Mouse (Mus musculus) olfactory bulb, adult 2 months (tissue): ENCODE results near the gene E130114P18Rik. TPM values are rescaled to one million over a fixed set of nuclear protein-coding genes. Genes with fewer than 3 reads are reported as not detected.

Experiments used
- H3K27ac ChIP-seq: fragments of 200-500 bp; 2 replicates; pipeline ENCODE4 v1.5.1; 2012; ENCODE audit warnings: low read depth, low read length; ENCODE audit not compliant: insufficient read depth
- H3K4me1 ChIP-seq: fragments of 200-500 bp; 2 replicates; pipeline ENCODE4 v1.6.1; 2012; ENCODE audit warnings: low read length; ENCODE audit not compliant: control insufficient read depth, insufficient read depth
- H3K4me3 ChIP-seq: fragments of 200-500 bp; 2 replicates; pipeline ENCODE4 v1.5.1; 2012; ENCODE audit warnings: mild to moderate bottlenecking, low read depth, low read length, moderate library complexity; ENCODE audit not compliant: insufficient read depth
- CTCF ChIP-seq: fragments of 200-500 bp; IDR thresholded peaks from 2 replicates; pipeline ENCODE4 v1.5.1; 2012; ENCODE audit warnings: low read depth, mild to moderate bottlenecking, low read length, moderate library complexity; ENCODE audit not compliant: insufficient read depth
- POLR2A ChIP-seq: fragments of 200-500 bp; IDR thresholded peaks from 2 replicates; pipeline ENCODE4 v1.6.1; 2012; ENCODE audit warnings: mild to moderate bottlenecking, low read depth, low read length, moderate library complexity; ENCODE audit not compliant: insufficient read depth
- WGBS: fragments of 180-500 bp; shearing (Covaris S2); methylation state at CpG from one replicate; pipeline ENCODE4 v1.1.7; 2018; 5-methylcytosine and 5-hydroxymethylcytosine counted together
- polyA plus RNA-seq: library from polyadenylated mRNA; stranded (reverse); fragments of >200 nt; gene quantifications from 2 replicates; pipeline ENCODE4 v1.2.4, GENCODE M21; 2012; ENCODE audit warnings: low replicate concordance; ENCODE audit not compliant: missing spikeins, insufficient read depth, insufficient read length

The E130114P18Rik gene
- polyA plus RNA-seq, 1 experiment, result not detected

GRCm38 (mm10) chr4:97817741-97818140 is 39.9 kb upstream of the E130114P18Rik start:
- WGBS, result 58% methylated on average over 1 of the region's 1 CpGs
- H3K4me1 ChIP-seq, result no peaks in the 10 kb centered on the region
- H3K4me3 ChIP-seq, result no peak overlapping the region
- H3K27ac ChIP-seq, result no peak overlapping the region
- TF ChIP-seq POLR2A (no peak), CTCF (no peak)

GRCm38 (mm10) chr4:97816753-97817152 is 38.9 kb upstream of the E130114P18Rik start:
- Histone ChIP-seq H3K4me1 (no peaks in the 10 kb centered on the region), H3K27ac (no peak overlapping the region), H3K4me3 (no peak overlapping the region)
- TF ChIP-seq POLR2A, result no peak
- TF ChIP-seq CTCF, result no peak
- WGBS, result 80% methylated on average over 3 of the region's 3 CpGs

GRCm38 (mm10) chr4:97816001-97816400 is 38.1 kb upstream of the E130114P18Rik start:
- TF ChIP-seq POLR2A, result no peak
- no peak for TF ChIP-seq CTCF
- H3K4me1 ChIP-seq, result no peaks in the 10 kb centered on the region
- H3K4me3 ChIP-seq, result no peak overlapping the region
- no peak overlapping the region for H3K27ac ChIP-seq

- H3K4me3 ChIP-seq, result no peak overlapping the region
- TF ChIP-seq CTCF, result no peak
- TF ChIP-seq POLR2A, result no peak
- H3K4me1 ChIP-seq, result no peaks in the 10 kb centered on the region
- WGBS, result 88% methylated on average over 7 of the region's 7 CpGs
- no peak overlapping the region for H3K27ac ChIP-seq
Observed at GRCm38 (mm10) chr4:97814515-97814914, 36.6 kb upstream of the E130114P18Rik start.

GRCm38 (mm10) chr4:97813996-97814395 is 36.1 kb upstream of the E130114P18Rik start:
- Histone ChIP-seq H3K4me3 (no peak overlapping the region), H3K27ac (no peak overlapping the region), H3K4me1 (no peaks in the 10 kb centered on the region)
- no peak for TF ChIP-seq POLR2A
- TF ChIP-seq CTCF, result no peak
- 69% methylated on average over 4 of the region's 4 CpGs for WGBS

GRCm38 (mm10) chr4:97813035-97813434 is 35.2 kb upstream of the E130114P18Rik start:
- H3K27ac ChIP-seq, result no peak overlapping the region
- H3K4me3 ChIP-seq, result no peak overlapping the region
- TF ChIP-seq CTCF, result no peak
- WGBS, result 90% methylated on average over 5 of the region's 5 CpGs
- H3K4me1 ChIP-seq, result no peaks in the 10 kb centered on the region

GRCm38 (mm10) chr4:97810348-97810939 is 32.6 kb upstream of the E130114P18Rik start:
- TF ChIP-seq POLR2A (no peak), CTCF (no peak)
- WGBS, result 88% methylated on average over 7 of the region's 7 CpGs
- H3K27ac ChIP-seq, result no peak overlapping the region
- H3K4me1 ChIP-seq, result no peaks in the 10 kb centered on the region
- H3K4me3 ChIP-seq, result no peak overlapping the region

- Histone ChIP-seq H3K27ac (0 out of 2 replicates have a peak overlapping the region, but pooled peaks have one; percentile 20), H3K4me1 (no peaks in the 10 kb centered on the region), H3K4me3 (no peak overlapping the region)
- TF ChIP-seq POLR2A (no peak), CTCF (no peak)
- 86% methylated on average over 4 of the region's 4 CpGs for WGBS
Observed at GRCm38 (mm10) chr4:97809582-97810295, 31.9 kb upstream of the E130114P18Rik start.

GRCm38 (mm10) chr4:97808885-97809284 is 31.0 kb upstream of the E130114P18Rik start:
- Histone ChIP-seq H3K4me1 (no peaks in the 10 kb centered on the region), H3K27ac (no peak overlapping the region), H3K4me3 (no peak overlapping the region)
- WGBS, result 78% methylated on average over 3 of the region's 3 CpGs
- TF ChIP-seq POLR2A (no peak), CTCF (no peak)
